Mouse (Mus musculus) large intestine, adult 2 months (tissue): ENCODE results near the gene Rimkla. TPM values are rescaled to one million over a fixed set of nuclear protein-coding genes. Genes with fewer than 3 reads are reported as not detected.

ENCODE experiments used
- DNase-seq: peaks from one replicate; pipeline ENCODE4 v3.0.0-alpha.2; 2012; ENCODE audit warnings: low read depth, low spot score
- WGBS: fragments of 180-500 bp; shearing (Covaris S2); methylation state at CpG from one replicate; pipeline ENCODE4 v1.1.7; 2018; 5-methylcytosine and 5-hydroxymethylcytosine counted together
- polyA plus RNA-seq: library from polyadenylated mRNA; depleted of rRNA; stranded (reverse); fragments of >200 nt; gene quantifications from 2 replicates; pipeline ENCODE4 v1.2.3, GENCODE M21; 2012

Gene Rimkla
- polyA plus RNA-seq, 1 experiment = 0.14 TPM

DNA sequence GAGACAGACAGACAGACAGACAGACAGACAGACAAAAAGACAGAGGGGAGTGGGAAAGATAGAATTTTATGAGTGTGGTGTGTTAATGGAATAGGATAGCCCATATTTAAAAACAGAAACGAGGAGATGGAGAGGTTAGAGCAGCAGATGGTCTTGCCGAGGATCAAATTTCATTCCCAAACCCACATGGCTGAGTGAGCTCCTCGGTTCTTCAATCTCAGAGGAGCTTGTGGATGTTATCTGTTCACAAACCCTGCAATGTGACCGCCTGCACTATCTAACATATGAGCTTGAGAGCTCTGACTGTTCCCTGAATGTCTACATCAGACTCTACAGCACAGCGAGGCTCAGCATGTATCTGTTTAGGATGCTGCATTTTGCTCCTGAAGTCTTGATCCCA, 19.3 kb downstream of the Rimkla start:
- 30% methylated on average over 5 of the region's 5 CpGs for WGBS

GRCm38 (mm10) chr4:119472545-119472944, 19.9 kb downstream of the Rimkla start:
- DNase-seq = no peak
- WGBS = 22% methylated on average over 9 of the region's 9 CpGs

More for the DNA sequence above, 19.3 kb downstream of the Rimkla start:
- no peak for DNase-seq

DNA sequence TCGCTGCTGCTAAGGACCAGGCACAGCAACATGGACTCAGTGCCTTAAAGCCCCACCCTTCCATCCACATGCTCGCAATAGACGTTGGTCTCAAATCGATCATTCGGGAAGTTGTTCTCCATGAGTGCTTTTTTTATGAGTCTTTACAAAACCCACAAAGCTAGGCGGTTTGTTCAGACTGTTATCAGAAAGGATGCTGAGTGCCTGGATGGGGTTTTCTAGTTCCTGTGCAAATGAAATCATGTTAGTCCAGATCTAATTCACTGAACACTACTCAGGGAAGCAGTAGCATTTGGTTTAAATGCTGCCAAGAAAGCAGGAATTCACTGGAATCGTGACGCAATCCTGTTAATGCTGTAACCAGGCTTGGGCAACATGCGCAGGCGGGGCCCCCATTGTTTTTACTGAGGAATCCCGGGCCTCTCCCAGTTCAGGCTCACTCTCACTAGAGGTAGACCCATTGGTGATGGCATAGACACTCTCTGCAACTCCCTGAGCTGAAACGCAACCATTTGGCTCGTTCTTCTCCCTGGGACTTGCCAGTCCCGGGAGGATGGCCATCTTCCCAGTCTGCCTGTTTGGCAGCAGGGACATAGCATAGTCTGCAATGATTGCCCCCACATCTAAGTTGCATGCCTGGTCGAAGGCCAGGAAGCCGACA, 24.6 kb downstream of the Rimkla start:
- no peak for DNase-seq
- 42% methylated on average over 16 of the region's 16 CpGs for WGBS

DNA sequence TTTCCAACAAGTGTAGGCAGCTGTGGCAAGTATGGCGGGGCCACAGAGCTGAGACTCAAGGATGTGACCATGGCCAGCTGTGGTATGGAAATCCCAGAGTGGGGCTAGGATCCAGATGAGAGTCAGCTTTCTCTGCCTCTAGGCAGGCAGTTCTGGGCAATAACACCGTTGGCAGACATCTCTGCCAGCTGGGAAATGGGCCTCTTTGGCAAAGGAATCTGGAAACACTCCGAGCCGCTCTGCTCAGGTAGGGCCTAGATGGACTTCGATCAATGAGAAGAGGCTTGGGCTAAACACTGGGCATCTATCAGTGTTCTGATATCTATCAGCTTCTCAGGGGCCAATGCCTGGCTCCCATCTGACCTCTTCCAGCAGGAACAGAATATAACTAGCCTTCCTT, 26.6 kb downstream of the Rimkla start:
- no peak for DNase-seq
- 89% methylated on average over 5 of the region's 5 CpGs for WGBS

DNA sequence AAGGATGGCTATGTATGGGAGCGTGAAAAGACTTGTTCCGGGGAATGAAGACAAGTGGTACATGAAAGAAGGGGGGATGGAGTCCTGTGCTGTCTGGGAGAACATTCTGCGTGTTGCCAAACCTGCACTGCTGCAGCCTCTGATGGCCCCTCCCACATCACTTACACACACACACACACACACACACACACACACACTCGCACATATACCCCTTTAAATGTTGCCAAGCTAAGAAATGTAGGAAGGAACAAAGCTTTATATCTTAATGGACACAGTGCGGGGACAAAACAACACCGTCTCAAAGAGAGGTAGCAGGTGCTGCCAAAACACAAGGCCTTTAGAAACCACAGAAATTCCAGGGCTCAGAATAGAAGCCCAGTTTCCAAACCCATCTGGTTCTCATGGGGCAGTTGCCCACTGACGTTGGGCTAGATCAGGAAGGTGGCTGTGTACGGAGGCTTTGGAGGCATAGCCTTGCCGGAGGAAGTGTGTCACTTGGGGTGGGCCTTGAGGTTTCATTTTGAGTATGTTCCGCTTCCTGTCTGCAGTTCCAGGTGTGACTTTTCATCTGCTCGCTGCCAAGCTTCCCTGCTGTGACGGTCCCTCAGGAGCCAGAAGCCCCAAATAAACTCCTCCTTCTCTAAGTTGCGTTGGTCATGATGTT, 28.5 kb downstream of the Rimkla start:
- WGBS = 67% methylated on average over 13 of the region's 13 CpGs

DNA sequence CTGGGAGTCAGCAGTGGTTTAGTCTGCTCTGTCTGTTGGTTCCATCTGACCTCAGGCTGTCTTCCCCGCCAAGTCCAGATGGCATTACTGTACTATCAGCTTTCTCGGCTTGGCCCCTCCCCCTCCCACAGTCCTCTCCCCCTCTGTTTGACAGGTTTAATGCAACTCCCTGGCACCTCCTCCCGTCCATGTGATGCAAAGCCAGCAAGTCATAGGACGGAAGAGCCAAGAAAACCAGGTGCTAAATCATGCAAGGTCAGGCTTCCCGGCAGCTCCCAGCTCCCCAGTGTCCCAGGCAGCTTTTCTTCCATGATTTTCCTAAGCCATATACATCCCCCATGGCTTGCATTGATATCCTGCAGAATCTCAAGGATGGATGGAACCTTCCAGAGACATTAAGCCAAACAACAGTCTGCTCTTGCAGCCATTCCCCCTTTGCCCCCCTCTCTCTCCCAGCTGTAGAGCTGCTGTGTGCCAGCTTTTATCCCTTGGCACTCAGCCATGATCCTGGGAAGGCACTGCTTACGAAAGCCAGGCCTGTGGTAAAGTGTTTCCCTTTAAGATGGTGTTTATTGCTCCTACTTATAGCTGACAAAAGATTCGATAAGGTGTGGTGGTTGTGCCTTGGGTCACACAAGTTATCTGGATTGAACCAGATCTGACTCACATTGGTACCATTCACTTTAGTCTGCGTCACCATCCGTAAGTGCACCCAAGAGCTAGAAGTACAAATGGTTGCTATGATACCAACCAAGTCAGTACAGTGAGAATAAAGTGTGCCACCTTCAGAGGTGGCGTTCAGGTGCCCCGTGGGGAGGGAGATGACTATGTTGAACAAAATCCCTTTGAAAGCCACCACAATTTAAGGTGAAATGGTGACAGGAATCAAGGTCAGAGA, 29.3 kb downstream of the Rimkla start:
- DNase-seq = no peak
- WGBS = 17% methylated on average over 11 of the region's 11 CpGs

More for the DNA sequence above, 28.5 kb downstream of the Rimkla start:
- no peak for DNase-seq

- no peak for DNase-seq
- 78% methylated on average over 3 of the region's 3 CpGs for WGBS
These were observed 30.0 kb downstream of the Rimkla start for GRCm38 (mm10) chr4:119462457-119462856.

- no peak for DNase-seq
- 50% methylated on average over 8 of the region's 8 CpGs for WGBS
These were observed 31.7 kb downstream of the Rimkla start for GRCm38 (mm10) chr4:119460728-119461141.

- no peak for DNase-seq
- 76% methylated on average over 5 of the region's 5 CpGs for WGBS
These were observed 32.1 kb downstream of the Rimkla start for GRCm38 (mm10) chr4:119460296-119460695.

- WGBS = 25% methylated on average over 6 of the region's 6 CpGs
These were observed 38.9 kb downstream of the Rimkla start for GRCm38 (mm10) chr4:119453533-119453932.

GRCm38 (mm10) chr4:119453128-119453527, 39.3 kb downstream of the Rimkla start:
- WGBS = 59% methylated on average over 5 of the region's 5 CpGs

More at GRCm38 (mm10) chr4:119453533-119453932, 38.9 kb downstream of the Rimkla start:
- DNase-seq = no peak

GRCm38 (mm10) chr4:119450436-119450835, 42.0 kb downstream of the Rimkla start:
- WGBS = 68% methylated on average over 7 of the region's 7 CpGs
- no peak for DNase-seq

More at GRCm38 (mm10) chr4:119453128-119453527, 39.3 kb downstream of the Rimkla start:
- DNase-seq = no peak

GRCm38 (mm10) chr4:119447786-119448185, 44.6 kb downstream of the Rimkla start:
- DNase-seq = no peak
- 68% methylated on average over 3 of the region's 3 CpGs for WGBS

DNA sequence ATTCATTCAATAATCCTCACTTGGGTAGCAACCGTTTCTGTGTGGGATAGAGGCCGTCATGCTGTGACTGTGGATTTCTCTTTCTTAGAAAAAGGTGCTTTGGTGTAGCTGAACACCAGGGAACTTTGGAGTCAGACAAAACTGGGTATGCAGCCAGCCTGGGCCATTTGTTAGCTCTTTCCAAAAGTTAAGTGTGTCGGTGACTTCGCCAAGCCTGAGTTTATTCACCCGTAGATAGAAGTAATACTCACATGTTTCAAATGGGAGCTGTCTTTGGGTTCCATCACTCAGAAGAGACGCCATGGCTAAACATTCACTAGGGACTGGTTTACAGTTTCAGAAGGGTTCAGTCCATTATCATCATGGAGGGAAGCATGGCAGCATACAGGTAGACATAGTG, 45.2 kb downstream of the Rimkla start:
- 91% methylated on average over 6 of the region's 6 CpGs for WGBS
- DNase-seq = no peak

GRCm38 (mm10) chr4:119442539-119442938, 49.9 kb downstream of the Rimkla start:
- WGBS = 52% methylated on average over 6 of the region's 6 CpGs
- DNase-seq = no peak

DNA sequence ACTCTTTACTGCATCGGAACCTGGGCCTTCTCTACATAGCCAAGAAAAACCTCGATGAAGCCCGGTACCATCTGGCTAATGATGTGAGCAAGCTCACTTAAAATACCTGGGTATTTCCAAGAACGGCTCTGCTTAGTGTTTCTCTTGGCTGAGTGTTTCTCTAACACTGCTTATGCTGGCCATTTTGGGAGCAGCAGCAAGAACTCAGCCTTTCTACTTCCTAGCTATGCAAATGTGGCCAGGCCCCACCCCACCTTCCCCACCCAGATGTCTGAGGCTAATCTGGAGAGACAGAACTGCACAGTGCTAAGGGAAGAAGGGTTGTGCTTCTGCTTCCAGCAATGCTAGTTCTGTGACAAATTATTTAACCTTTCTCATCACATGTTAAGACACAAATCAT, 50.6 kb downstream of the Rimkla start:
- WGBS = 91% methylated on average over 4 of the region's 4 CpGs
- no peak for DNase-seq

DNA sequence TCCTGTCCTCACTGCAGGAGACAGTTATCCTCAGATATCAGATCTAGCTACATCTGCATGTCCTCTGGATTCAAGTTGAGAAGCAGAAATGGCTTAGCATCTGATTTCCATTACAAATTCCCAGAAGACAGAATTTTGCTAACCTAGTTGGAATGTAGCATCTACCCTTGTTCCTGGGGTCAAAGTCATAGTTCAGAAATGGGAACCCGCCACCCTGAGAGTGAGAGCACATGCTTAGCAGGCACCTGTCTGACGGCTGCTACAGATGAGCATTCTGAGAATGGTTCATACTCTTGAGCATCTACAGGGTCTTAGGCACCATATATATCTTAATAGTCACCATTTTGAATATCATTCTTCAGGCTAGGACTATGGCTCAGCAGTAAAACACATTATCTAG, 54.5 kb downstream of the Rimkla start:
- 92% methylated on average over 2 of the region's 2 CpGs for WGBS
- no peak for DNase-seq

GRCm38 (mm10) chr4:119430678-119431077, 61.8 kb downstream of the Rimkla start:
- 15% methylated on average over 5 of the region's 5 CpGs for WGBS
- no peak for DNase-seq

DNA sequence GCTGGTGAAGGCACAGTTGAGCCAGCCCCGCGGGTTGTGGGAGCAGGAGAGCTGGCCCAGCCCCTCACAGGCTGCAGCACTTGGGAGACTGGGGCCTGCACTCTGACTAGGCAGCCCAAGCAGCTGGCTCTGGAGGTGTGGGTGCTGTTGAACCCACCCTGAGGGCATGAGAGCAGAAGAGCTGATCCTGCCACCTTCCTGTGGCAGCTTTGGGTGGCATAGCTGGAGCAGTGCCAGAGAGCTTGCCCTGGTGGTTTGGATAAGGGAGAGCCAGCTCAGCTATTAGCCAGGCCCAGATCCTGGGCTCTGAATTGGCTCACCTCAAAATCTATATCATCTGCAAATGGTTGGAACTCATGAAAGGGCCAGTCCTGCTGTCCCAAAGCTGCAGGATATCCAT, 64.7 kb downstream of the Rimkla start:
- no peak for DNase-seq
- WGBS = 73% methylated on average over 2 of the region's 2 CpGs

DNA sequence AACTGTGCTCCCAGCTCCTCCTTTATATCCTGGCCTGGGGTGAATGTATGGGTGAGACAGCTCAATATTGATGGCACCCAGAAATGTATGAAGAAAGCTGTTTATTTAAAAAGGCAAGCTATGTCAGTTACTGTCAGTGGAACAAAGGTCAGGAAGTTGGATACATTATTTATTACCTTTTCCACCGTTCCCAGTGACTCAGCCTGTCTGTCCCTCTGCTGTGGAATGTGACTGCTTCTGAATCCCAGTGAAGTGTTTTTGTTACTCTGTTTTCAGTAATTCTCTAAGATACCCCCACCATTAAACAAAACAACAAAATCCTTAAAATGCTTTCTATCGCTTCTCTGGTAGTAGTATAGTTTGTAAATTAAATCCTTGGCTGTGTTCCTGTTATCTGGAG, 66.8 kb downstream of the Rimkla start:
- DNase-seq = no peak
- WGBS = 17% methylated on average over 2 of the region's 2 CpGs
